Mouse (Mus musculus) heart, embryonic 14.5 days (tissue): ENCODE results near the gene Bmf. TPM values are rescaled to one million over a fixed set of nuclear protein-coding genes. Genes with fewer than 3 reads are reported as not detected.

ENCODE experiments used
- ATAC-seq: fragments of 200-750 bp; cut with Nextera tagmentation; 2 replicates; pipeline ENCODE4 v1.8.0; 2017; ENCODE audit warnings: low read depth, moderate TSS enrichment; ENCODE audit not compliant: insufficient number of reproducible peaks, insufficient read depth, low FRiP score
- H3K27ac ChIP-seq, 2 experiments: fragments of 200-500 bp in 1 of 2; fragments of 300-500 bp in 1 of 2; sonication (generic) in 1 of 2; replicated peaks in 1 of 2; 2 replicates each; pipeline ENCODE4 v1.5.1; 2012 to 2014; ENCODE audit warnings: low read depth in 2 of 2, low read length in 2 of 2, control low read depth in 1 of 2, mild to moderate bottlenecking in 1 of 2, mixed read lengths in 1 of 2; ENCODE audit not compliant: control insufficient read depth in 1 of 2, insufficient read depth in 1 of 2
- H3K27me3 ChIP-seq: fragments of 300-500 bp; sonication (generic); 2 replicates; pipeline ENCODE4 v1.6.1; 2014; ENCODE audit warnings: mild to moderate bottlenecking, low read length, control low read depth; ENCODE audit not compliant: control insufficient read depth, insufficient read depth
- H3K36me3 ChIP-seq: fragments of 300-500 bp; sonication (generic); 2 replicates; pipeline ENCODE4 v1.6.1; 2014; ENCODE audit warnings: mild to moderate bottlenecking, control low read depth, low read length, mixed read lengths; ENCODE audit not compliant: control insufficient read depth, insufficient read depth
- H3K4me1 ChIP-seq, 2 experiments: fragments of 200-500 bp in 1 of 2; fragments of 300-500 bp in 1 of 2; sonication (generic) in 1 of 2; 2 replicates each; pipeline ENCODE4 v1.6.1; 2012 to 2014; ENCODE audit warnings: low read length in 2 of 2, control low read depth in 1 of 2, mixed read lengths in 1 of 2; ENCODE audit not compliant: control insufficient read depth in 2 of 2, insufficient read depth in 2 of 2
- H3K4me2 ChIP-seq: fragments of 300-500 bp; sonication (generic); 2 replicates; pipeline ENCODE4 v1.6.1; 2014; ENCODE audit warnings: mild to moderate bottlenecking, low read length
- H3K4me3 ChIP-seq, 2 experiments: fragments of 200-500 bp in 1 of 2; fragments of 300-500 bp in 1 of 2; sonication (generic) in 1 of 2; 2 replicates each; pipeline ENCODE4 v1.5.1; 2012 to 2014; ENCODE audit warnings: low read length in 2 of 2, mild to moderate bottlenecking in 2 of 2, control low read depth in 1 of 2, low read depth in 1 of 2, moderate library complexity in 1 of 2; ENCODE audit not compliant: control insufficient read depth in 1 of 2, insufficient read depth in 1 of 2
- H3K9ac ChIP-seq: fragments of 300-500 bp; sonication (generic); 2 replicates; pipeline ENCODE4 v1.6.1; 2014; ENCODE audit warnings: mild to moderate bottlenecking, low read length
- H3K9me3 ChIP-seq: fragments of 300-500 bp; sonication (generic); 2 replicates; pipeline ENCODE4 v1.6.1; 2016; ENCODE audit warnings: low read length, control low read depth; ENCODE audit not compliant: control insufficient read depth
- WGBS: fragments of 180-500 bp; shearing (Covaris S2); extraction: QIAGEN DNeasy Blood & Tissue Kit; methylation state at CpG from one replicate; pipeline ENCODE4 v1.1.7; 2014; 5-methylcytosine and 5-hydroxymethylcytosine counted together
- polyA plus RNA-seq: library from polyadenylated mRNA; unstranded; fragments of >200 nt; fragmentation: Nextera tagmentation; extraction: Ambion mirVana; gene quantifications from 2 replicates; pipeline ENCODE4 v1.2.1, GENCODE M21; 2014

The Bmf gene
- polyA plus RNA-seq, 1 experiment from 2014 or later, result 6.3 TPM

- Histone ChIP-seq H3K4me1 (peaks cover 13 to 15% of the 10 kb centered on the region in 2 experiments), H3K27ac (no peak overlapping the region), H3K9me3 (no peaks in the 10 kb centered on the region), H3K9ac (no peak overlapping the region), H3K36me3 (no peaks in the 10 kb centered on the region), H3K4me2 (no peak overlapping the region), H3K4me3 (no peak overlapping the region), H3K27me3 (no peaks in the 10 kb centered on the region)
- WGBS, result 75% methylated on average over 9 of the region's 9 CpGs
- no peak for ATAC-seq
Measured at GRCm38 (mm10) chr2:118495024-118495423, 54.5 kb downstream of the Bmf start.

- Histone ChIP-seq H3K36me3 (no peaks in the 10 kb centered on the region), H3K4me1 (peaks cover 11 to 16% of the 10 kb centered on the region in 2 experiments), H3K4me2 (no peak overlapping the region), H3K9me3 (no peaks in the 10 kb centered on the region), H3K27me3 (no peaks in the 10 kb centered on the region), H3K9ac (no peak overlapping the region), H3K4me3 (no peak overlapping the region), H3K27ac (no peak overlapping the region)
- ATAC-seq, result no peak
- 78% methylated on average over 4 of the region's 4 CpGs for WGBS
Measured at GRCm38 (mm10) chr2:118491741-118492395, 57.6 kb downstream of the Bmf start.

- Histone ChIP-seq H3K27ac (peak overlapping the region in 1 of 2 experiments; percentile 68; a peak in 2 of 4 replicates), H3K4me1 (peaks cover 11 to 16% of the 10 kb centered on the region in 2 experiments), H3K9ac (no peak overlapping the region), H3K4me3 (no peak overlapping the region), H3K4me2 (no peak overlapping the region), H3K9me3 (no peaks in the 10 kb centered on the region), H3K36me3 (no peaks in the 10 kb centered on the region), H3K27me3 (no peaks in the 10 kb centered on the region)
- ATAC-seq, result no peak
- WGBS, result 64% methylated on average over 5 of the region's 5 CpGs
Measured at GRCm38 (mm10) chr2:118491281-118491731, 58.2 kb downstream of the Bmf start.

GRCm38 (mm10) chr2:118490241-118491091 is 59.0 kb downstream of the Bmf start:
- no peaks in the 10 kb centered on the region for H3K36me3 ChIP-seq
- no peak overlapping the region for H3K4me2 ChIP-seq
- H3K4me3 ChIP-seq, result no peak overlapping the region
- ATAC-seq, result no peak
- no peak overlapping the region; the same call in 1 of the 2 replicates for H3K9ac ChIP-seq
- peak overlapping the region; percentile 40 to 68 for H3K27ac ChIP-seq
- no peaks in the 10 kb centered on the region for H3K9me3 ChIP-seq
- H3K27me3 ChIP-seq, result no peaks in the 10 kb centered on the region
- peaks cover 11 to 16% of the 10 kb centered on the region in 2 experiments for H3K4me1 ChIP-seq
- 28% methylated on average over 12 of the region's 12 CpGs for WGBS

GRCm38 (mm10) chr2:118487806-118488205 is 61.7 kb downstream of the Bmf start:
- WGBS, result 72% methylated on average over 3 of the region's 3 CpGs
- H3K36me3 ChIP-seq, result no peaks in the 10 kb centered on the region
- H3K4me3 ChIP-seq, result no peak overlapping the region
- no peak overlapping the region for H3K27ac ChIP-seq
- no peak for ATAC-seq
- no peak overlapping the region for H3K4me2 ChIP-seq
- H3K27me3 ChIP-seq, result no peaks in the 10 kb centered on the region
- H3K9ac ChIP-seq, result no peak overlapping the region
- H3K4me1 ChIP-seq, result peaks cover 11 to 16% of the 10 kb centered on the region in 2 experiments
- H3K9me3 ChIP-seq, result no peaks in the 10 kb centered on the region

GRCm38 (mm10) chr2:118486933-118487332 is 62.6 kb downstream of the Bmf start:
- Histone ChIP-seq H3K4me2 (0 out of 2 replicates have a peak overlapping the region, but pooled peaks have one; percentile 25), H3K4me1 (peaks cover 11 to 16% of the 10 kb centered on the region in 2 experiments), H3K36me3 (no peaks in the 10 kb centered on the region), H3K27me3 (no peaks in the 10 kb centered on the region), H3K4me3 (no peak overlapping the region), H3K9me3 (no peaks in the 10 kb centered on the region), H3K9ac (no peak overlapping the region; the same call in 1 of the 2 replicates), H3K27ac (no peak overlapping the region)
- WGBS, result 17% methylated on average over 12 of the region's 12 CpGs
- ATAC-seq, result no peak

GRCm38 (mm10) chr2:118485415-118485814 is 64.1 kb downstream of the Bmf start:
- no peaks in the 10 kb centered on the region for H3K27me3 ChIP-seq
- no peak for ATAC-seq
- no peaks in the 10 kb centered on the region for H3K9me3 ChIP-seq
- H3K4me2 ChIP-seq, result no peak overlapping the region
- no peaks in the 10 kb centered on the region for H3K36me3 ChIP-seq
- no peak overlapping the region for H3K27ac ChIP-seq
- H3K9ac ChIP-seq, result no peak overlapping the region
- 78% methylated on average over 3 of the region's 3 CpGs for WGBS
- H3K4me3 ChIP-seq, result no peak overlapping the region
- H3K4me1 ChIP-seq, result peaks cover 5 to 7% of the 10 kb centered on the region in 2 experiments
